Mouse (Mus musculus): Measurements from ENCODE around the gene Scamp5. TPM values are rescaled to one million over a fixed set of nuclear protein-coding genes. Genes with fewer than 3 reads are reported as not detected.

Gene Scamp5
- polyA plus RNA-seq, 1 experiment: 7.5 TPM

- 2% methylated on average over 32 of the region's 32 CpGs for WGBS
- H3K4me1 ChIP-seq (ENCODE audit: control insufficient read depth, insufficient read depth, low read length): peaks cover 3% of the 10 kb centered on the region
- peak within 1 kb of the TSS; percentile 84 for H3K4me3 ChIP-seq (replicated peaks; ENCODE audit: control insufficient read depth, low read depth, low read length)
- peak within 1 kb of the TSS; percentile 73 for H3K27ac ChIP-seq (ENCODE audit: control insufficient read depth, insufficient read depth, low read depth, low read length, poor library complexity)
- TF ChIP-seq POLR2A (IDR thresholded peaks at IDR 0.05; ENCODE audit: borderline replicate concordance, control insufficient read depth, low read depth, low read length) (peak; percentile 90), CTCF (IDR thresholded peaks at IDR 0.05; ENCODE audit: control insufficient read depth, insufficient read depth, low read length) (no peak)
These were observed 28.2 kb downstream of the Scamp5 start, which contains the start of gene Ppcdc for GRCm38 (mm10) chr9:57439522-57440295. Gene Ppcdc, minus strand, starts transcription at chr9:57440124.

- no peak for TF ChIP-seq CTCF (IDR thresholded peaks at IDR 0.05; ENCODE audit: control insufficient read depth, insufficient read depth, low read length)
- TF ChIP-seq POLR2A (IDR thresholded peaks at IDR 0.05; ENCODE audit: borderline replicate concordance, control insufficient read depth, low read depth, low read length): no peak
- H3K4me1 ChIP-seq (ENCODE audit: control insufficient read depth, insufficient read depth, low read length): peaks cover 3% of the 10 kb centered on the region
- no peak overlapping the region for H3K27ac ChIP-seq (ENCODE audit: control insufficient read depth, insufficient read depth, low read depth, low read length, poor library complexity)
- WGBS: 35% methylated on average over 7 of the region's 7 CpGs
- no peak overlapping the region for H3K4me3 ChIP-seq (replicated peaks; ENCODE audit: control insufficient read depth, low read depth, low read length)
These were observed 28.8 kb downstream of the Scamp5 start for GRCm38 (mm10) chr9:57439083-57439482.

- H3K4me1 ChIP-seq (ENCODE audit: control insufficient read depth, insufficient read depth, low read length): peaks cover 4% of the 10 kb centered on the region
- TF ChIP-seq POLR2A (IDR thresholded peaks at IDR 0.05; ENCODE audit: borderline replicate concordance, control insufficient read depth, low read depth, low read length) (no peak), CTCF (IDR thresholded peaks at IDR 0.05; ENCODE audit: control insufficient read depth, insufficient read depth, low read length) (no peak)
These were observed 29.8 kb downstream of the Scamp5 start for GRCm38 (mm10) chr9:57437896-57438614.

GRCm38 (mm10) chr9:57436166-57436565 is 31.7 kb downstream of the Scamp5 start:
- WGBS: 86% methylated on average over 5 of the region's 5 CpGs
- TF ChIP-seq CTCF (IDR thresholded peaks at IDR 0.05; ENCODE audit: control insufficient read depth, insufficient read depth, low read length) (no peak), POLR2A (IDR thresholded peaks at IDR 0.05; ENCODE audit: borderline replicate concordance, control insufficient read depth, low read depth, low read length) (no peak)
- H3K27ac ChIP-seq (ENCODE audit: control insufficient read depth, insufficient read depth, low read depth, low read length, poor library complexity): no peak overlapping the region
- H3K4me3 ChIP-seq (replicated peaks; ENCODE audit: control insufficient read depth, low read depth, low read length): no peak overlapping the region
- H3K4me1 ChIP-seq (ENCODE audit: control insufficient read depth, insufficient read depth, low read length): peaks cover 5% of the 10 kb centered on the region

More at GRCm38 (mm10) chr9:57437896-57438614, 29.8 kb downstream of the Scamp5 start:
- Histone ChIP-seq H3K4me3 (replicated peaks; ENCODE audit: control insufficient read depth, low read depth, low read length) (no peak overlapping the region), H3K27ac (ENCODE audit: control insufficient read depth, insufficient read depth, low read depth, low read length, poor library complexity) (no peak overlapping the region)
- WGBS: 73% methylated on average over 10 of the region's 10 CpGs

GRCm38 (mm10) chr9:57434405-57435165 is 33.3 kb downstream of the Scamp5 start:
- H3K4me1 ChIP-seq (ENCODE audit: control insufficient read depth, insufficient read depth, low read length): peaks cover 5% of the 10 kb centered on the region
- TF ChIP-seq POLR2A (IDR thresholded peaks at IDR 0.05; ENCODE audit: borderline replicate concordance, control insufficient read depth, low read depth, low read length): no peak
- no peak for TF ChIP-seq CTCF (IDR thresholded peaks at IDR 0.05; ENCODE audit: control insufficient read depth, insufficient read depth, low read length)
- 22% methylated on average over 11 of the region's 11 CpGs for WGBS
- no peak overlapping the region for H3K4me3 ChIP-seq (replicated peaks; ENCODE audit: control insufficient read depth, low read depth, low read length)
- H3K27ac ChIP-seq (ENCODE audit: control insufficient read depth, insufficient read depth, low read depth, low read length, poor library complexity): no peak overlapping the region

GRCm38 (mm10) chr9:57433097-57434032 is 34.5 kb downstream of the Scamp5 start:
- H3K4me1 ChIP-seq (ENCODE audit: control insufficient read depth, insufficient read depth, low read length): peaks cover 3% of the 10 kb centered on the region; the same call in 1 of the 2 replicates
- WGBS: 4% methylated on average over 11 of the region's 11 CpGs
- TF ChIP-seq POLR2A (IDR thresholded peaks at IDR 0.05; ENCODE audit: borderline replicate concordance, control insufficient read depth, low read depth, low read length) (no peak), CTCF (IDR thresholded peaks at IDR 0.05; ENCODE audit: control insufficient read depth, insufficient read depth, low read length) (peak; percentile 87)
- H3K27ac ChIP-seq (ENCODE audit: control insufficient read depth, insufficient read depth, low read depth, low read length, poor library complexity): peak overlapping the region; percentile 57
- H3K4me3 ChIP-seq (replicated peaks; ENCODE audit: control insufficient read depth, low read depth, low read length): no peak overlapping the region

GRCm38 (mm10) chr9:57432480-57432879 is 35.4 kb downstream of the Scamp5 start:
- Histone ChIP-seq H3K4me3 (replicated peaks; ENCODE audit: control insufficient read depth, low read depth, low read length) (no peak overlapping the region), H3K27ac (ENCODE audit: control insufficient read depth, insufficient read depth, low read depth, low read length, poor library complexity) (no peak overlapping the region; the same call in 1 of the 2 replicates), H3K4me1 (ENCODE audit: control insufficient read depth, insufficient read depth, low read length) (peaks cover 3% of the 10 kb centered on the region; the same call in 1 of the 2 replicates)
- no peak for TF ChIP-seq POLR2A (IDR thresholded peaks at IDR 0.05; ENCODE audit: borderline replicate concordance, control insufficient read depth, low read depth, low read length)
- 80% methylated on average over 3 of the region's 3 CpGs for WGBS
